Mouse (Mus musculus) ovary, postnatal 14 days (tissue): ENCODE results near the gene Stox1.

Experiments
- DNase-seq: peaks from one replicate; pipeline ENCODE4 v3.0.0; 2022; ENCODE audit warnings: low spot score

Gene Stox1

GRCm38 (mm10) chr10:62664963-62665590, 60.9 kb downstream of the Stox1 start:
- DNase-seq, result peak; percentile 37

GRCm38 (mm10) chr10:62664171-62664570, 61.8 kb downstream of the Stox1 start:
- no peak for DNase-seq

GRCm38 (mm10) chr10:62656711-62657110, 69.2 kb downstream of the Stox1 start:
- DNase-seq, result no peak

- DNase-seq, result no peak
Measured at GRCm38 (mm10) chr10:62651961-62652360, 74.0 kb downstream of the Stox1 start.

- DNase-seq, result peak; percentile 97
Measured at GRCm38 (mm10) chr10:62650881-62651810, 74.8 kb downstream of the Stox1 start, which contains the start of gene Ddx50. Ddx50 (minus strand) TSS chr10:62651218.

- DNase-seq, result peak; percentile 9
Measured at GRCm38 (mm10) chr10:62650358-62650782, 75.6 kb downstream of the Stox1 start.
